Mouse (Mus musculus) T-helper 1 cell (primary cell): ENCODE results near the gene Itgb1.

Experiments
- in situ Hi-C: fragments of 300-600 bp; cut with MboI, MseI; formaldehyde crosslinking; loops from one replicate; pipeline ENCODE4 v1.15.1; 2025; ENCODE audit warnings: high pct_unique_total_duplicates

Gene Itgb1

GRCm38 (mm10) chr8:128685507-128686428, at the start of gene Itgb1:
Itgb1 (plus strand) TSS chr8:128685654.
- in situ Hi-C loops, result no loop called here

- in situ Hi-C loops, result no loop called here
Observed at GRCm38 (mm10) chr8:128643104-128643503, 42.4 kb upstream of the Itgb1 start.

GRCm38 (mm10) chr8:128645452-128645851, 40.0 kb upstream of the Itgb1 start:
- in situ Hi-C loops, result no loop called here

GRCm38 (mm10) chr8:128646456-128646855, 39.0 kb upstream of the Itgb1 start:
- in situ Hi-C loops, result no loop called here

GRCm38 (mm10) chr8:128648071-128648470, 37.4 kb upstream of the Itgb1 start:
- in situ Hi-C loops, result no loop called here

- in situ Hi-C loops, result no loop called here
Observed at GRCm38 (mm10) chr8:128650331-128650855, 35.1 kb upstream of the Itgb1 start.

- in situ Hi-C loops, result no loop called here
Observed at GRCm38 (mm10) chr8:128652399-128653109, 32.9 kb upstream of the Itgb1 start.

- in situ Hi-C loops, result no loop called here
Observed at GRCm38 (mm10) chr8:128653642-128654364, 31.7 kb upstream of the Itgb1 start.

- in situ Hi-C loops, result no loop called here
Observed at GRCm38 (mm10) chr8:128654365-128655099, 30.9 kb upstream of the Itgb1 start.

- in situ Hi-C loops, result no loop called here
Observed at GRCm38 (mm10) chr8:128662144-128662543, 23.3 kb upstream of the Itgb1 start.

GRCm38 (mm10) chr8:128662696-128663095, 22.8 kb upstream of the Itgb1 start:
- in situ Hi-C loops, result no loop called here

GRCm38 (mm10) chr8:128663106-128663505, 22.3 kb upstream of the Itgb1 start:
- in situ Hi-C loops, result no loop called here

GRCm38 (mm10) chr8:128666576-128667263, 18.7 kb upstream of the Itgb1 start:
- in situ Hi-C loops, result loop anchor here (5.0 kb wide), 1 partner anchor 49 kb away; no protein-coding TSS in a partner anchor

GRCm38 (mm10) chr8:128671813-128672212, 13.6 kb upstream of the Itgb1 start:
- in situ Hi-C loops, result no loop called here

- in situ Hi-C loops, result no loop called here
Observed at GRCm38 (mm10) chr8:128672441-128672840, 13.0 kb upstream of the Itgb1 start.

GRCm38 (mm10) chr8:128672950-128673349, 12.5 kb upstream of the Itgb1 start:
- in situ Hi-C loops, result no loop called here

- in situ Hi-C loops, result no loop called here
Observed at GRCm38 (mm10) chr8:128675848-128676629, 9.4 kb upstream of the Itgb1 start.

GRCm38 (mm10) chr8:128679909-128680308, 5.5 kb upstream of the Itgb1 start:
- in situ Hi-C loops, result no loop called here

GRCm38 (mm10) chr8:128680548-128681325, 4.7 kb upstream of the Itgb1 start:
- in situ Hi-C loops, result no loop called here
